Mouse (Mus musculus) embryonic facial prominence, embryonic 12.5 days (tissue): Measurements from ENCODE around the gene Ambra1. TPM values are rescaled to one million over a fixed set of nuclear protein-coding genes. Genes with fewer than 3 reads are reported as not detected.

ENCODE experiments used
- ATAC-seq: fragments of 200-750 bp; cut with Nextera tagmentation; 2 replicates; pipeline ENCODE4 v1.8.0; 2017; ENCODE audit not compliant: insufficient number of reproducible peaks, insufficient read depth, low FRiP score, low TSS enrichment
- H3K27ac ChIP-seq: fragments of 300-500 bp; sonication (generic); 2 replicates; pipeline ENCODE4 v1.5.1; 2016; ENCODE audit warnings: mild to moderate bottlenecking
- H3K27me3 ChIP-seq: fragments of 300-500 bp; sonication (generic); 2 replicates; pipeline ENCODE4 v1.6.1; 2016; ENCODE audit warnings: mild to moderate bottlenecking, moderate library complexity
- H3K36me3 ChIP-seq: fragments of 300-500 bp; sonication (generic); 2 replicates; pipeline ENCODE4 v1.6.1; 2016; ENCODE audit warnings: mild to moderate bottlenecking
- H3K4me1 ChIP-seq: fragments of 300-500 bp; sonication (generic); 2 replicates; pipeline ENCODE4 v1.6.1; 2016
- H3K4me2 ChIP-seq: fragments of 300-500 bp; sonication (generic); replicated peaks from 2 replicates; pipeline ENCODE4 v1.6.1; 2016; ENCODE audit warnings: mild to moderate bottlenecking, moderate library complexity
- H3K4me3 ChIP-seq: fragments of 300-500 bp; sonication (generic); 2 replicates; pipeline ENCODE4 v1.5.1; 2016; ENCODE audit warnings: mild to moderate bottlenecking
- H3K9ac ChIP-seq: fragments of 300-500 bp; sonication (generic); 2 replicates; pipeline ENCODE4 v1.6.1; 2016; ENCODE audit warnings: mild to moderate bottlenecking, moderate library complexity
- H3K9me3 ChIP-seq: fragments of 300-500 bp; sonication (generic); 2 replicates; pipeline ENCODE4 v1.6.1; 2016; ENCODE audit warnings: mild to moderate bottlenecking, moderate library complexity
- WGBS: fragments of 180-500 bp; shearing (Covaris S2); methylation state at CpG from one replicate; pipeline ENCODE4 v1.1.7; 2016; 5-methylcytosine and 5-hydroxymethylcytosine counted together
- polyA plus RNA-seq: library from polyadenylated mRNA; unstranded; fragments of >200 nt; fragmentation: Nextera tagmentation; extraction: Ambion mirVana; gene quantifications from 2 replicates; pipeline ENCODE4 v1.2.1, GENCODE M21; 2016

Gene Ambra1
- polyA plus RNA-seq, 1 experiment from 2014 or later, result 21.9 TPM

GRCm38 (mm10) chr2:91945483-91945882, 215.5 kb downstream of the Ambra1 start, which contains the start of gene Gm9821:
Gene Gm9821 (plus strand): TSS chr2:91945703.
- H3K36me3 ChIP-seq, result peaks cover 11% of the 10 kb centered on the region; the same call in 1 of the 2 replicates
- 83% methylated on average over 18 of the region's 18 CpGs for WGBS
- H3K4me1 ChIP-seq, result peaks cover 45% of the 10 kb centered on the region
- H3K9ac ChIP-seq, result no peak within 1 kb of the TSS
- no peak within 1 kb of the TSS for H3K4me3 ChIP-seq
- ATAC-seq, result no peak
- no peaks in the 10 kb centered on the region for H3K9me3 ChIP-seq
- no peak within 1 kb of the TSS for H3K4me2 ChIP-seq
- H3K27ac ChIP-seq, result no peak within 1 kb of the TSS
- no peaks in the 10 kb centered on the region for H3K27me3 ChIP-seq

- H3K4me2 ChIP-seq, result no peak overlapping the region
- no peak for ATAC-seq
- no peaks in the 10 kb centered on the region for H3K9me3 ChIP-seq
- H3K27ac ChIP-seq, result 0 out of 2 replicates have a peak overlapping the region, but pooled peaks have one; percentile 2
- H3K4me3 ChIP-seq, result no peak overlapping the region
- H3K9ac ChIP-seq, result no peak overlapping the region
- H3K36me3 ChIP-seq, result peaks cover 6% of the 10 kb centered on the region; the same call in 1 of the 2 replicates
- peaks cover 48% of the 10 kb centered on the region for H3K4me1 ChIP-seq
- no peaks in the 10 kb centered on the region for H3K27me3 ChIP-seq
- WGBS, result 66% methylated on average over 6 of the region's 6 CpGs
These were observed 216.9 kb downstream of the Ambra1 start for GRCm38 (mm10) chr2:91946836-91947235.

- H3K4me2 ChIP-seq, result no peak overlapping the region
- H3K27me3 ChIP-seq, result no peaks in the 10 kb centered on the region
- no peaks in the 10 kb centered on the region for H3K9me3 ChIP-seq
- 0 out of 2 replicates have a peak overlapping the region, but pooled peaks have one; percentile 2 for H3K9ac ChIP-seq
- no peak overlapping the region for H3K4me3 ChIP-seq
- ATAC-seq, result no peak
- H3K27ac ChIP-seq, result peak overlapping the region; percentile 54; the same call in 1 of the 2 replicates
- peaks cover 48% of the 10 kb centered on the region for H3K4me1 ChIP-seq
- no peaks in the 10 kb centered on the region for H3K36me3 ChIP-seq
- 52% methylated on average over 11 of the region's 11 CpGs for WGBS
These were observed 217.6 kb downstream of the Ambra1 start for GRCm38 (mm10) chr2:91947397-91948150.

GRCm38 (mm10) chr2:91948151-91948509, 218.2 kb downstream of the Ambra1 start:
- H3K4me1 ChIP-seq, result peaks cover 48% of the 10 kb centered on the region
- H3K36me3 ChIP-seq, result no peaks in the 10 kb centered on the region
- 78% methylated on average over 6 of the region's 6 CpGs for WGBS
- H3K4me2 ChIP-seq, result no peak overlapping the region
- no peaks in the 10 kb centered on the region for H3K27me3 ChIP-seq
- ATAC-seq, result no peak
- no peak overlapping the region for H3K4me3 ChIP-seq
- H3K27ac ChIP-seq, result peak overlapping the region; percentile 54; the same call in 1 of the 2 replicates
- no peaks in the 10 kb centered on the region for H3K9me3 ChIP-seq
- no peak overlapping the region for H3K9ac ChIP-seq

GRCm38 (mm10) chr2:91948792-91949241, 218.9 kb downstream of the Ambra1 start:
- ATAC-seq, result no peak
- whole genome bisulfite sequencing, result 78% methylated on average over 3 of the region's 3 CpGs
- no peak overlapping the region for H3K27ac ChIP-seq
- H3K27me3 ChIP-seq, result no peaks in the 10 kb centered on the region
- no peak overlapping the region for H3K4me2 ChIP-seq
- no peak overlapping the region for H3K9ac ChIP-seq
- peaks cover 50% of the 10 kb centered on the region for H3K4me1 ChIP-seq
- H3K36me3 ChIP-seq, result no peaks in the 10 kb centered on the region
- H3K4me3 ChIP-seq, result no peak overlapping the region
- H3K9me3 ChIP-seq, result no peaks in the 10 kb centered on the region

- Histone ChIP-seq H3K4me2 (peak overlapping the region; percentile 43), H3K4me3 (peak overlapping the region; percentile 12)
- WGBS, result 65% methylated on average over 17 of the region's 17 CpGs
These were observed 219.7 kb downstream of the Ambra1 start for GRCm38 (mm10) chr2:91949411-91950274.

GRCm38 (mm10) chr2:91950275-91951085, 220.5 kb downstream of the Ambra1 start:
- H3K4me3 ChIP-seq, result peak overlapping the region; percentile 12; the same call in 1 of the 2 replicates
- H3K9me3 ChIP-seq, result no peaks in the 10 kb centered on the region
- H3K27me3 ChIP-seq, result no peaks in the 10 kb centered on the region
- H3K36me3 ChIP-seq, result no peaks in the 10 kb centered on the region
- ATAC-seq, result peak; percentile 23
- 14% methylated on average over 15 of the region's 15 CpGs for WGBS
- peaks cover 47% of the 10 kb centered on the region for H3K4me1 ChIP-seq
- H3K4me2 ChIP-seq, result peak overlapping the region; percentile 43
- no peak overlapping the region for H3K9ac ChIP-seq
- peak overlapping the region; percentile 75 for H3K27ac ChIP-seq

More at GRCm38 (mm10) chr2:91949411-91950274, 219.7 kb downstream of the Ambra1 start:
- Histone ChIP-seq H3K9ac (peak overlapping the region; percentile 15; the same call in 1 of the 2 replicates), H3K9me3 (no peaks in the 10 kb centered on the region), H3K27ac (peak overlapping the region; percentile 75), H3K27me3 (no peaks in the 10 kb centered on the region), H3K36me3 (no peaks in the 10 kb centered on the region), H3K4me1 (peaks cover 48% of the 10 kb centered on the region)
- peak; percentile 25 for ATAC-seq

- Histone ChIP-seq H3K9ac (no peak overlapping the region), H3K4me2 (no peak overlapping the region), H3K36me3 (no peaks in the 10 kb centered on the region), H3K4me3 (no peak overlapping the region), H3K27ac (0 out of 2 replicates have a peak overlapping the region, but pooled peaks have one; percentile 54), H3K9me3 (no peaks in the 10 kb centered on the region), H3K27me3 (no peaks in the 10 kb centered on the region), H3K4me1 (peaks cover 38% of the 10 kb centered on the region)
- WGBS, result 7% methylated on average over 5 of the region's 5 CpGs
- ATAC-seq, result no peak
These were observed 223.9 kb downstream of the Ambra1 start for GRCm38 (mm10) chr2:91953825-91954224.

- no peak overlapping the region for H3K4me2 ChIP-seq
- H3K9ac ChIP-seq, result no peak overlapping the region
- H3K27ac ChIP-seq, result no peak overlapping the region
- H3K9me3 ChIP-seq, result no peaks in the 10 kb centered on the region
- no peak for ATAC-seq
- no peaks in the 10 kb centered on the region for H3K36me3 ChIP-seq
- no peak overlapping the region for H3K4me3 ChIP-seq
- no peaks in the 10 kb centered on the region for H3K27me3 ChIP-seq
- 87% methylated on average over 4 of the region's 4 CpGs for WGBS
- peaks cover 37% of the 10 kb centered on the region for H3K4me1 ChIP-seq
These were observed 225.2 kb downstream of the Ambra1 start for GRCm38 (mm10) chr2:91955121-91955591.

- no peaks in the 10 kb centered on the region for H3K27me3 ChIP-seq
- no peak overlapping the region for H3K4me2 ChIP-seq
- peaks cover 30% of the 10 kb centered on the region for H3K4me1 ChIP-seq
- no peak overlapping the region for H3K4me3 ChIP-seq
- no peak overlapping the region for H3K9ac ChIP-seq
- no peak for ATAC-seq
- 82% methylated on average over 6 of the region's 6 CpGs for WGBS
- no peaks in the 10 kb centered on the region for H3K9me3 ChIP-seq
- H3K36me3 ChIP-seq, result no peaks in the 10 kb centered on the region
- H3K27ac ChIP-seq, result no peak overlapping the region
These were observed 225.9 kb downstream of the Ambra1 start for GRCm38 (mm10) chr2:91955875-91956274.

- Histone ChIP-seq H3K4me1 (peaks cover 35% of the 10 kb centered on the region), H3K4me2 (no peak overlapping the region; the same call in 1 of the 2 replicates), H3K27ac (no peak overlapping the region), H3K9me3 (no peaks in the 10 kb centered on the region), H3K27me3 (no peaks in the 10 kb centered on the region), H3K36me3 (no peaks in the 10 kb centered on the region), H3K4me3 (no peak overlapping the region), H3K9ac (no peak overlapping the region)
- ATAC-seq, result 0 out of 2 replicates have a peak, but pooled peaks have one; percentile 53
- 53% methylated on average over 4 of the region's 4 CpGs for WGBS
These were observed 227.2 kb downstream of the Ambra1 start for GRCm38 (mm10) chr2:91957096-91957495.
